Mouse (Mus musculus): Measurements from ENCODE around the gene Plcb1.

DNA sequence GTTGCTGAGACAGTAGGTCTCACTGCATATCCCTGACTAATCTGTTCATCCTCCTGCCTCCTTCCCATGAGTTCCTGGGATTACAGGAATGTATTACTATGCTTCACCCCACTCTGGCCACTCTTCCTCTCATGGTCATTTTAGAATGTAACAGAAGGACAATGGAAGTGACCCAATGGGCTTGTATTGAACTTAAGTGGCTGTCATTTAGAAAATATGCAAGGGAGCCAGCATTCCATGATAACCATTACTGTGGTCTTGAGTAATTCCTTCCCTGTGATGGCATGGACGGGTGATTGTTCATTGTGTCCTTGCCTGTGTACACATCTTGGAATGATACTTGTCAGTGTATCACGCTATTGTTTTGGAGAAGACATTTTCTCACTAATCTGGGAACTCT is 668.1 kb downstream of the Plcb1 start:
- TF ChIP-seq CTCF (IDR thresholded peaks at IDR 0.05) (no peak), POLR2A (IDR thresholded peaks at IDR 0.05; ENCODE audit: insufficient read depth, low read depth, low read length) (no peak)
